Mouse (Mus musculus): ENCODE data around the gene Ccdc12.

GRCm38 (mm10) chr9:110711996-110712395 lies 55.7 kb downstream of the Ccdc12 start:
- TF ChIP-seq TAL1 (IDR thresholded peaks at IDR 0.05; ENCODE audit: low read length) (no peak), GATA1 (IDR thresholded peaks at IDR 0.05; ENCODE audit: low read length) (no peak)

Measured in erythroblast, embryonic 14.5 days (primary cell).